Mouse (Mus musculus) cortical plate, adult 2 months (tissue): ENCODE measurements around the gene Rad54l2.

Experiments
- CTCF ChIP-seq: fragments of 200-500 bp; IDR thresholded peaks from 2 replicates; pipeline ENCODE4 v1.5.1; 2011; ENCODE audit warnings: mild to moderate bottlenecking, control low read depth, low read length; ENCODE audit not compliant: insufficient read depth; ENCODE audit errors: extremely low read depth
- POLR2A ChIP-seq: fragments of 200-500 bp; IDR thresholded peaks from 2 replicates; pipeline ENCODE4 v1.6.1; 2011; ENCODE audit warnings: mild to moderate bottlenecking, low read length, control low read depth; ENCODE audit not compliant: insufficient read depth; ENCODE audit errors: extremely low read depth

DNA sequence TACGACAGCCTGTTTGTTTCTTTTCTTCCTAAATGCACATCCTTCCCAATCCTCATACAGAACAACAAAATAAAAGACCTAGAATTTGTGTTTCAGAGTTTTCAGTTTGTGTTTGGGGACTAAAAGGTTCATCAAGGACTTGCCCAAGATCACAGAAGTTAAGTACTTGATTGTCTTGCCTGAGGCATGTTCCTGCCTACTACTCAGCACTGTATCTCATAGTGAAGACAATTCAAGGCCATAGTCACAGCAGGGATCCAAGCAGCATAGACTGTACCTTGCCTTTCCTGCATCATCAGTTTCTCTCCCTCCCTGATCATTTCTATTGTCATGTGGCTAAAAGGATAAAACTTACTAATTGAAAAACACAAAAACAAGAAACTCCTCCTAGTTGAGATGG is 49.0 kb downstream of the Rad54l2 start:
- TF ChIP-seq CTCF (no peak), POLR2A (no peak)
